Mouse (Mus musculus): ENCODE measurements around the gene Mrpl4. TPM values are rescaled to one million over a fixed set of nuclear protein-coding genes. Genes with fewer than 3 reads are reported as not detected.

The Mrpl4 gene
- polyA plus RNA-seq, 3 experiments from 2014 or later: 95.6 to 122 (median 112) TPM

- no peak for ATAC-seq
These were observed 14.6 kb downstream of the Mrpl4 start for GRCm38 (mm10) chr9:21017177-21017575.

- ATAC-seq: no peak
These were observed 16.1 kb downstream of the Mrpl4 start for GRCm38 (mm10) chr9:21018600-21018999.

- no peak for ATAC-seq
These were observed 18.8 kb downstream of the Mrpl4 start for GRCm38 (mm10) chr9:21021363-21021762.

- no peak for ATAC-seq
These were observed 19.8 kb downstream of the Mrpl4 start for GRCm38 (mm10) chr9:21022288-21022687.

- no peak for ATAC-seq
These were observed 20.2 kb downstream of the Mrpl4 start for GRCm38 (mm10) chr9:21022726-21023125.

- no peak for ATAC-seq
These were observed 22.8 kb downstream of the Mrpl4 start for GRCm38 (mm10) chr9:21025258-21025810.

GRCm38 (mm10) chr9:21026849-21027248 lies 24.3 kb downstream of the Mrpl4 start:
- ATAC-seq: no peak

GRCm38 (mm10) chr9:21027774-21028290 lies 25.3 kb downstream of the Mrpl4 start:
- ATAC-seq: no peak

GRCm38 (mm10) chr9:21028560-21029110 lies 26.1 kb downstream of the Mrpl4 start:
- no peak for ATAC-seq

GRCm38 (mm10) chr9:21029291-21030054 lies 26.9 kb downstream of the Mrpl4 start, which contains the start of gene Icam4:
TSS of gene Icam4 (plus strand) at chr9:21029373.
- ATAC-seq: no peak

GRCm38 (mm10) chr9:21030055-21030600 lies 27.6 kb downstream of the Mrpl4 start:
- no peak for ATAC-seq

GRCm38 (mm10) chr9:21030781-21031250 lies 28.3 kb downstream of the Mrpl4 start:
- ATAC-seq: peak; percentile 74

GRCm38 (mm10) chr9:21031251-21031895 lies 28.8 kb downstream of the Mrpl4 start:
- peak; percentile 31 for ATAC-seq

GRCm38 (mm10) chr9:21031896-21032351 lies 29.4 kb downstream of the Mrpl4 start, which contains the start of gene Icam5:
TSS of gene Icam5 (plus strand) at chr9:21032073.
- ATAC-seq: peak; percentile 8

GRCm38 (mm10) chr9:21032491-21032890 lies 30.0 kb downstream of the Mrpl4 start:
- no peak for ATAC-seq

GRCm38 (mm10) chr9:21033136-21033535 lies 30.6 kb downstream of the Mrpl4 start:
- ATAC-seq: peak; percentile 44

GRCm38 (mm10) chr9:21034481-21035085 lies 32.0 kb downstream of the Mrpl4 start:
- no peak for ATAC-seq

GRCm38 (mm10) chr9:21035586-21035985 lies 33.0 kb downstream of the Mrpl4 start:
- ATAC-seq: no peak

- no peak for ATAC-seq
These were observed 33.6 kb downstream of the Mrpl4 start for GRCm38 (mm10) chr9:21036161-21036560.

- no peak for ATAC-seq
These were observed 34.1 kb downstream of the Mrpl4 start for GRCm38 (mm10) chr9:21036666-21037065.

GRCm38 (mm10) chr9:21037481-21037891 lies 34.9 kb downstream of the Mrpl4 start:
- ATAC-seq: no peak

- ATAC-seq: no peak
These were observed 37.2 kb downstream of the Mrpl4 start for GRCm38 (mm10) chr9:21039779-21040178.

Data from inflammation-experienced regulatory T-cells, adult 6 months (primary cell).